Comparison of ENCODE assay signal across 8 mouse cellular contexts in genomic region chr8:61283169-61284081, GRCm38 (mm10). TPM values are rescaled to one million over a fixed set of nuclear protein-coding genes. Genes with fewer than 3 reads are reported as not detected.
DNase-seq lines count a peak whose midpoint lies in the region; ATAC-seq lines count a peak whose summit lies in the region.

No protein-coding gene starts in this region.

- H3K27me3 ChIP-seq in forebrain, embryonic 12.5 days = no peaks in the 10 kb centered on the region
- no peaks in the 10 kb centered on the region for H3K27me3 ChIP-seq in forebrain, embryonic 15.5 days
- no peaks in the 10 kb centered on the region for H3K27me3 ChIP-seq in heart, embryonic 16.5 days (ENCODE audit: control insufficient read depth, insufficient read depth, low read length)

- no peak for ATAC-seq in forebrain, embryonic 12.5 days (ENCODE audit: low FRiP score)
- no peak for ATAC-seq in forebrain, embryonic 15.5 days (replicated peaks)
- peak; percentile 59 for ATAC-seq in activated CD4-positive, CD25-positive, alpha-beta regulatory T cell, adult 4 months
- ATAC-seq in heart, embryonic 16.5 days (replicated peaks; ENCODE audit: extremely low read depth, insufficient read depth, low FRiP score) = peak; percentile 54; the same call in 1 of the 2 replicates

- 0 out of 2 replicates have a peak overlapping the region, but pooled peaks have one; percentile 42 for H3K27ac ChIP-seq in forebrain, embryonic 12.5 days
- no peak overlapping the region for H3K27ac ChIP-seq in forebrain, embryonic 15.5 days (replicated peaks)
- H3K27ac ChIP-seq in heart, embryonic 16.5 days (ENCODE audit: low read length) = 0 out of 2 replicates have a peak overlapping the region, but pooled peaks have one; percentile 17

- peaks cover 13% of the 10 kb centered on the region; the same call in 1 of the 2 replicates for H3K36me3 ChIP-seq in forebrain, embryonic 12.5 days (replicated peaks)
- H3K36me3 ChIP-seq in forebrain, embryonic 15.5 days = no peaks in the 10 kb centered on the region
- H3K36me3 ChIP-seq in heart, embryonic 16.5 days (ENCODE audit: control insufficient read depth, insufficient read depth) = no peaks in the 10 kb centered on the region

- no peak overlapping the region for H3K9ac ChIP-seq in forebrain, embryonic 12.5 days
- H3K9ac ChIP-seq in forebrain, embryonic 15.5 days (replicated peaks) = no peak overlapping the region
- no peak overlapping the region for H3K9ac ChIP-seq in heart, embryonic 16.5 days (ENCODE audit: low read length)

- WGBS in forebrain, embryonic 12.5 days = 9% methylated on average over 12 of the region's 12 CpGs
- WGBS in forebrain, embryonic 15.5 days = 13% methylated on average over 12 of the region's 12 CpGs
- WGBS in heart, embryonic 16.5 days = 10% methylated on average over 12 of the region's 12 CpGs

- H3K9me3 ChIP-seq in forebrain, embryonic 12.5 days = no peaks in the 10 kb centered on the region
- H3K9me3 ChIP-seq in forebrain, embryonic 15.5 days = no peaks in the 10 kb centered on the region
- no peaks in the 10 kb centered on the region for H3K9me3 ChIP-seq in heart, embryonic 16.5 days (replicated peaks; ENCODE audit: control insufficient read depth, low read length)

- H3K4me1 ChIP-seq in forebrain, embryonic 12.5 days = peaks cover 31% of the 10 kb centered on the region
- H3K4me1 ChIP-seq in forebrain, embryonic 15.5 days = peaks cover 29% of the 10 kb centered on the region
- H3K4me1 ChIP-seq in heart, embryonic 16.5 days (ENCODE audit: control insufficient read depth, insufficient read depth, low read length) = peaks cover 25% of the 10 kb centered on the region

- peak; percentile 77 to 78 for DNase-seq in kidney, postnatal 36 days
- DNase-seq in mesoderm, embryonic 11.5 days (ENCODE audit: low read depth, low spot score) = peak; percentile 78
- DNase-seq in right cerebral cortex, postnatal 10 days (ENCODE audit: low spot score in 2 of 2) = no peak
- DNase-seq in left cerebral cortex, adult 9 months (ENCODE audit: low spot score in 2 of 2) = no peak

- no peak overlapping the region for H3K4me3 ChIP-seq in forebrain, embryonic 12.5 days (replicated peaks)
- H3K4me3 ChIP-seq in forebrain, embryonic 15.5 days = no peak overlapping the region
- no peak overlapping the region for H3K4me3 ChIP-seq in heart, embryonic 16.5 days (ENCODE audit: low read length)

- H3K4me2 ChIP-seq in forebrain, embryonic 12.5 days = no peak overlapping the region
- no peak overlapping the region for H3K4me2 ChIP-seq in forebrain, embryonic 15.5 days (replicated peaks)
- H3K4me2 ChIP-seq in heart, embryonic 16.5 days (ENCODE audit: low read depth, low read length) = no peak overlapping the region

RNA-seq across cellular contexts. Expression of gene Sh3rf1, which starts 59.8 kb away (rescaled TPM):
- 30.2 and 31.3 TPM in 2 replicates for polyA plus RNA-seq in forebrain, embryonic 12.5 days (2016; fragmentation: Nextera tagmentation; extraction: Ambion mirVana)
- 32.3 and 32.8 TPM in 2 replicates for polyA plus RNA-seq in forebrain, embryonic 15.5 days (2015; fragmentation: Nextera tagmentation; extraction: Ambion mirVana)
- 1 to 10 TPM; 5.6 to 6.5 TPM for polyA plus RNA-seq in activated CD4-positive, CD25-positive, alpha-beta regulatory T cell, adult 4 months (2017; shearing (Covaris generic))
- 4.9 and 5.3 TPM in 2 replicates for polyA plus RNA-seq in heart, embryonic 16.5 days (2015; fragmentation: Nextera tagmentation; extraction: Ambion mirVana)

Comparison
In these comparisons a context has a peak if more than half of its experiments do, and no peak if none do; other contexts are left out.
1. ATAC-seq: peak in activated CD4-positive, CD25-positive, alpha-beta regulatory T cell, adult 4 months (single experiment) and heart, embryonic 16.5 days (single experiment); none in forebrain, embryonic 12.5 days (single experiment) and forebrain, embryonic 15.5 days (single experiment).
2. DNase-seq: peak in kidney, postnatal 36 days (2 of 2) and mesoderm, embryonic 11.5 days (single experiment); none in right cerebral cortex, postnatal 10 days (0 of 2) and left cerebral cortex, adult 9 months (0 of 2).